Mouse (Mus musculus) embryonic facial prominence, embryonic 14.5 days (tissue): ENCODE results near the gene Med26. TPM values are rescaled to one million over a fixed set of nuclear protein-coding genes. Genes with fewer than 3 reads are reported as not detected.
A peak's percentile ranks its signal among the peaks of the same experiment; 100 is the strongest.

Experiments used
- microRNA-seq: library from miRNA; unstranded; fragments of <30 nt; microRNA quantifications from one replicate; pipeline ENCODE4, GENCODE M21; 2016; ENCODE audit warnings: borderline number of aligned reads
- polyA plus RNA-seq: library from polyadenylated mRNA; unstranded; fragments of >200 nt; fragmentation: Nextera tagmentation; extraction: Ambion mirVana; gene quantifications from 2 replicates; pipeline ENCODE4 v1.2.1, GENCODE M21; 2014

Gene Med26
- polyA plus RNA-seq, 1 experiment from 2014 or later = 16.2 TPM

Small RNA genes lying within 50 kb of the gene (microRNA-seq; reads per million reads assigned to microRNA genes)
- gene Gm28019 (not detected), gene Mir7068 (2.2 reads per million, percentile 8 among the genes with 10 or more reads in this experiment)

Other genes with a start within 250 kb of the Med26 start
- gene Gm10282, start 243.0 kb downstream of the Med26 start, polyA plus RNA-seq = 23.1 and 26.5 TPM in 2 replicates
- gene Klf2, start 229.2 kb downstream of the Med26 start, polyA plus RNA-seq = 19.9 and 22.1 TPM in 2 replicates
- 50.2 and 56.4 TPM in 2 replicates for gene Eps15l1, start 126.8 kb downstream of the Med26 start, polyA plus RNA-seq
- 1.7 and 2.2 TPM in 2 replicates for gene Calr3, start 104.4 kb downstream of the Med26 start, polyA plus RNA-seq
- gene 1700030K09Rik, start 104.4 kb downstream of the Med26 start, polyA plus RNA-seq = 12.3 and 13.4 TPM in 2 replicates
- 57.4 and 57.9 TPM in 2 replicates for gene Cherp, start 73.0 kb downstream of the Med26 start, polyA plus RNA-seq
- 14.9 and 15.4 TPM in 2 replicates for gene Slc35e1, start 55.7 kb downstream of the Med26 start, polyA plus RNA-seq
- gene Smim7, start 22.8 kb upstream of the Med26 start, polyA plus RNA-seq = 100 and 113 TPM in 2 replicates
- gene Tmem38a, start 23.8 kb upstream of the Med26 start, polyA plus RNA-seq = 60.1 and 70.6 TPM in 2 replicates
- 0.17 and 0.29 TPM in 2 replicates for gene Nwd1, start 98.4 kb upstream of the Med26 start, polyA plus RNA-seq
- 183 and 202 TPM in 2 replicates for gene Sin3b, start 175.0 kb upstream of the Med26 start, polyA plus RNA-seq
- gene F2rl3, start 213.6 kb upstream of the Med26 start, polyA plus RNA-seq = 1.4 and 1.8 TPM in 2 replicates